Mouse (Mus musculus) cortical plate, adult 2 months (tissue): ENCODE data around the gene Cdkn2aip. TPM values are rescaled to one million over a fixed set of nuclear protein-coding genes. Genes with fewer than 3 reads are reported as not detected.

Experiments used
- H3K27ac ChIP-seq: fragments of 200-500 bp; 2 replicates; pipeline ENCODE4 v1.5.1; 2012; ENCODE audit warnings: low read length, control low read depth, inconsistent platforms; ENCODE audit not compliant: insufficient read depth
- H3K4me1 ChIP-seq: fragments of 200-500 bp; 2 replicates; pipeline ENCODE4 v1.6.1; 2011; ENCODE audit warnings: low read length; ENCODE audit not compliant: control insufficient read depth, insufficient read depth
- H3K4me3 ChIP-seq: fragments of 200-500 bp; 2 replicates; pipeline ENCODE4 v1.5.1; 2011; ENCODE audit warnings: mild to moderate bottlenecking, low read length, control low read depth; ENCODE audit not compliant: insufficient read depth
- CTCF ChIP-seq: fragments of 200-500 bp; IDR thresholded peaks from 2 replicates; pipeline ENCODE4 v1.5.1; 2011; ENCODE audit warnings: mild to moderate bottlenecking, control low read depth, low read length; ENCODE audit not compliant: insufficient read depth; ENCODE audit errors: extremely low read depth
- POLR2A ChIP-seq: fragments of 200-500 bp; IDR thresholded peaks from 2 replicates; pipeline ENCODE4 v1.6.1; 2011; ENCODE audit warnings: mild to moderate bottlenecking, low read length, control low read depth; ENCODE audit not compliant: insufficient read depth; ENCODE audit errors: extremely low read depth
- polyA plus RNA-seq: library from polyadenylated mRNA; depleted of rRNA; stranded (reverse); fragments of >200 nt; gene quantifications from 2 replicates; pipeline ENCODE4 v1.2.3, GENCODE M21; 2012

Gene Cdkn2aip
- polyA plus RNA-seq, 1 experiment: 11.4 TPM

- TF ChIP-seq CTCF (peak; percentile 90), POLR2A (no peak)
- H3K4me3 ChIP-seq: no peak overlapping the region
Measured at GRCm38 (mm10) chr8:47743419-47743818, 29.7 kb upstream of the Cdkn2aip start.

GRCm38 (mm10) chr8:47742992-47743391 lies 29.3 kb upstream of the Cdkn2aip start:
- Histone ChIP-seq H3K4me3 (no peak overlapping the region), H3K4me1 (no peaks in the 10 kb centered on the region), H3K27ac (no peak overlapping the region)
- TF ChIP-seq POLR2A: no peak
- no peak for TF ChIP-seq CTCF

More at GRCm38 (mm10) chr8:47743419-47743818, 29.7 kb upstream of the Cdkn2aip start:
- no peaks in the 10 kb centered on the region for H3K4me1 ChIP-seq
- H3K27ac ChIP-seq: no peak overlapping the region

- Histone ChIP-seq H3K4me3 (no peak overlapping the region), H3K27ac (no peak overlapping the region), H3K4me1 (no peaks in the 10 kb centered on the region)
- TF ChIP-seq CTCF (no peak), POLR2A (no peak)
Measured at GRCm38 (mm10) chr8:47742372-47742771, 28.6 kb upstream of the Cdkn2aip start.

GRCm38 (mm10) chr8:47737120-47737519 lies 23.4 kb upstream of the Cdkn2aip start:
- H3K27ac ChIP-seq: no peak overlapping the region
- no peaks in the 10 kb centered on the region for H3K4me1 ChIP-seq
- no peak overlapping the region for H3K4me3 ChIP-seq
- TF ChIP-seq POLR2A: no peak
- no peak for TF ChIP-seq CTCF

GRCm38 (mm10) chr8:47729324-47729723 lies 15.6 kb upstream of the Cdkn2aip start:
- H3K27ac ChIP-seq: no peak overlapping the region
- no peak overlapping the region for H3K4me3 ChIP-seq
- TF ChIP-seq CTCF (no peak), POLR2A (no peak)
- no peaks in the 10 kb centered on the region for H3K4me1 ChIP-seq

- H3K4me3 ChIP-seq: no peak overlapping the region
- no peak for TF ChIP-seq POLR2A
- no peak for TF ChIP-seq CTCF
- H3K27ac ChIP-seq: no peak overlapping the region
- H3K4me1 ChIP-seq: no peaks in the 10 kb centered on the region
Measured at GRCm38 (mm10) chr8:47726945-47727344, 13.2 kb upstream of the Cdkn2aip start.

- H3K4me1 ChIP-seq: no peaks in the 10 kb centered on the region
- H3K4me3 ChIP-seq: no peak overlapping the region
- TF ChIP-seq CTCF (no peak), POLR2A (0 out of 2 replicates have a peak, but pooled peaks have one; percentile 18)
- H3K27ac ChIP-seq: no peak overlapping the region
Measured at GRCm38 (mm10) chr8:47721609-47722008, 7.9 kb upstream of the Cdkn2aip start.

- Histone ChIP-seq H3K4me1 (no peaks in the 10 kb centered on the region), H3K4me3 (no peak overlapping the region), H3K27ac (no peak overlapping the region)
- TF ChIP-seq POLR2A: no peak
- TF ChIP-seq CTCF: 0 out of 2 replicates have a peak, but pooled peaks have one; percentile 2
Measured at GRCm38 (mm10) chr8:47718641-47719040, 4.9 kb upstream of the Cdkn2aip start.

GRCm38 (mm10) chr8:47713171-47713663 lies 515 bp downstream of the Cdkn2aip start:
- Histone ChIP-seq H3K4me1 (peaks cover 3% of the 10 kb centered on the region; the same call in 1 of the 2 replicates), H3K4me3 (peak overlapping the region; percentile 89), H3K27ac (peak overlapping the region; percentile 92)
- no peak for TF ChIP-seq POLR2A
- TF ChIP-seq CTCF: no peak

- Histone ChIP-seq H3K4me1 (peaks cover 3% of the 10 kb centered on the region; the same call in 1 of the 2 replicates), H3K4me3 (no peak overlapping the region), H3K27ac (no peak overlapping the region)
- TF ChIP-seq POLR2A (no peak), CTCF (no peak)
Measured at GRCm38 (mm10) chr8:47708106-47708505, 5.6 kb downstream of the Cdkn2aip start.

GRCm38 (mm10) chr8:47706746-47707145 lies 7.0 kb downstream of the Cdkn2aip start:
- Histone ChIP-seq H3K27ac (no peak overlapping the region), H3K4me3 (no peak overlapping the region), H3K4me1 (no peaks in the 10 kb centered on the region)
- no peak for TF ChIP-seq POLR2A
- TF ChIP-seq CTCF: no peak
